Mouse (Mus musculus) heart, postnatal 0 days (tissue): ENCODE results near the gene Sqstm1. TPM values are rescaled to one million over a fixed set of nuclear protein-coding genes. Genes with fewer than 3 reads are reported as not detected.

Source experiments
- ATAC-seq: fragments of 200-750 bp; cut with Nextera tagmentation; 2 replicates; pipeline ENCODE4 v1.8.0; 2017; ENCODE audit warnings: low read depth, moderate number of reproducible peaks, moderate library complexity; ENCODE audit not compliant: insufficient read depth
- DNase-seq: peaks from one replicate; pipeline ENCODE4 v3.0.0-alpha.2; 2016; ENCODE audit warnings: low spot score
- H3K27ac ChIP-seq: fragments of 300-500 bp; sonication (generic); 2 replicates; pipeline ENCODE4 v1.5.1; 2014; ENCODE audit warnings: low read depth, mild to moderate bottlenecking
- H3K27me3 ChIP-seq: fragments of 300-500 bp; sonication (generic); 2 replicates; pipeline ENCODE4 v1.6.1; 2014; ENCODE audit warnings: low read length, mixed read lengths; ENCODE audit not compliant: control insufficient read depth, insufficient read depth
- H3K36me3 ChIP-seq: fragments of 300-500 bp; sonication (generic); replicated peaks from 2 replicates; pipeline ENCODE4 v1.6.1; 2014; ENCODE audit warnings: low read length, mixed read lengths; ENCODE audit not compliant: control insufficient read depth, insufficient read depth
- H3K4me1 ChIP-seq: fragments of 300-500 bp; sonication (generic); 2 replicates; pipeline ENCODE4 v1.6.1; 2014; ENCODE audit warnings: antibody characterized with exemption; ENCODE audit not compliant: control insufficient read depth, insufficient read depth
- H3K4me2 ChIP-seq: fragments of 300-500 bp; sonication (generic); 2 replicates; pipeline ENCODE4 v1.6.1; 2014; ENCODE audit warnings: low read depth, mild to moderate bottlenecking, low read length, moderate library complexity
- H3K4me3 ChIP-seq: fragments of 300-500 bp; sonication (generic); 2 replicates; pipeline ENCODE4 v1.5.1; 2014; ENCODE audit warnings: low read depth, low read length
- H3K9ac ChIP-seq: fragments of 300-500 bp; sonication (generic); replicated peaks from 2 replicates; pipeline ENCODE4 v1.6.1; 2014; ENCODE audit warnings: low read depth, low read length, mixed read lengths
- H3K9me3 ChIP-seq: fragments of 300-500 bp; sonication (generic); replicated peaks from 2 replicates; pipeline ENCODE4 v1.6.1; 2016; ENCODE audit warnings: low read length; ENCODE audit not compliant: control insufficient read depth
- CTCF ChIP-seq: IDR thresholded peaks from 2 replicates; pipeline ENCODE4 v1.5.1; 2016; ENCODE audit warnings: antibody characterized with exemption, control low read depth, low read depth
- EP300 ChIP-seq: IDR thresholded peaks from 2 replicates; pipeline ENCODE4 v1.6.1; 2016; ENCODE audit warnings: antibody characterized with exemption, low read depth
- WGBS: fragments of 180-500 bp; shearing (Covaris S2); extraction: QIAGEN DNeasy Blood & Tissue Kit; methylation state at CpG from one replicate; pipeline ENCODE4 v1.1.7; 2014; 5-methylcytosine and 5-hydroxymethylcytosine counted together
- polyA plus RNA-seq: library from polyadenylated mRNA; unstranded; fragments of >200 nt; fragmentation: Nextera tagmentation; extraction: Ambion mirVana; gene quantifications from 2 replicates; pipeline ENCODE4 v1.2.1, GENCODE M21; 2015
- total RNA-seq: library from RNA; depleted of rRNA; stranded (reverse); fragments of >200 nt; gene quantifications from 2 replicates; pipeline ENCODE4 v1.2.3, GENCODE M21; 2014; ENCODE audit warnings: low replicate concordance

Gene Sqstm1
- total and polyA plus RNA-seq, 2 experiments from 2014 or later, result 244 to 249 TPM

- DNase-seq, result no peak
- Histone ChIP-seq H3K27ac (no peak overlapping the region), H3K4me1 (peaks cover 33% of the 10 kb centered on the region), H3K4me3 (no peak overlapping the region), H3K4me2 (no peak overlapping the region), H3K9me3 (no peaks in the 10 kb centered on the region), H3K9ac (no peak overlapping the region), H3K27me3 (no peaks in the 10 kb centered on the region), H3K36me3 (no peaks in the 10 kb centered on the region)
- no peak for ATAC-seq
- TF ChIP-seq CTCF, result no peak
- no peak for TF ChIP-seq EP300
- WGBS, result 81% methylated on average over 4 of the region's 4 CpGs
Measured at GRCm38 (mm10) chr11:50216724-50217366, 6.2 kb upstream of the Sqstm1 start.

DNA sequence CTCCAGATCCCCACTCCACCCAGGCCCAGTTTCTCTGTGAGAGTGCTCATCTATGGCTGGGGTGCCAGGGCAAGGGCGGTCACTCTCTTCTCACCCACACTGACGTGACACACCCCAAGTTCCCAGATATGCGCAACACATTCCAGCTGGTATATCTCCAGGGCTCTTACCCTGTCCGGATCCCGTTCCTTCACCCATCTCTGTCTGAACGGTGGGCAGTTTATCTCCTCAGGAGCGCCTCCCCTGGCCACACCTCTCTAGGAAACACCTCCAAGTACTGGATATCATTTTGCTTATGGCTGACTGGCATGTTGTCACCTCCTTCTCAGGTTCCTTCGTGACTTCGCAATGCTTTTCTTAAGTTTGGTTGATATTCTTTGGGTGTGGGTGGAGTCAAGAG lies 5.0 kb upstream of the Sqstm1 start:
- Histone ChIP-seq H3K27ac (no peak overlapping the region), H3K27me3 (no peaks in the 10 kb centered on the region), H3K9ac (no peak overlapping the region), H3K4me2 (peak overlapping the region; percentile 3; the same call in 1 of the 2 replicates), H3K36me3 (no peaks in the 10 kb centered on the region), H3K9me3 (no peaks in the 10 kb centered on the region), H3K4me1 (peaks cover 42% of the 10 kb centered on the region), H3K4me3 (no peak overlapping the region)
- no peak for ATAC-seq
- WGBS, result 28% methylated on average over 9 of the region's 9 CpGs
- TF ChIP-seq CTCF (no peak), EP300 (no peak)
- DNase-seq, result no peak

GRCm38 (mm10) chr11:50214631-50215030 lies 4.0 kb upstream of the Sqstm1 start:
- no peak overlapping the region for H3K9ac ChIP-seq
- no peak overlapping the region for H3K27ac ChIP-seq
- ATAC-seq (no peak), DNase-seq (no peak)
- H3K4me1 ChIP-seq, result peaks cover 42% of the 10 kb centered on the region
- no peak overlapping the region for H3K4me2 ChIP-seq
- TF ChIP-seq EP300 (no peak), CTCF (no peak)
- no peaks in the 10 kb centered on the region for H3K9me3 ChIP-seq
- no peaks in the 10 kb centered on the region for H3K27me3 ChIP-seq
- H3K36me3 ChIP-seq, result no peaks in the 10 kb centered on the region
- H3K4me3 ChIP-seq, result no peak overlapping the region
- WGBS, result 86% methylated on average over 6 of the region's 6 CpGs

- DNase-seq, result peak; percentile 93
- Histone ChIP-seq H3K27me3 (no peaks in the 10 kb centered on the region), H3K9ac (no peak overlapping the region), H3K27ac (peak overlapping the region; percentile 93), H3K4me1 (peaks cover 51% of the 10 kb centered on the region), H3K9me3 (no peaks in the 10 kb centered on the region), H3K4me2 (peak overlapping the region; percentile 29), H3K36me3 (peaks cover 1% of the 10 kb centered on the region; the same call in 1 of the 2 replicates), H3K4me3 (peak overlapping the region; percentile 1; the same call in 1 of the 2 replicates)
- TF ChIP-seq CTCF, result no peak
- peak; percentile 99 for TF ChIP-seq EP300
- ATAC-seq, result peak; percentile 74
- 14% methylated on average over 11 of the region's 11 CpGs for WGBS
Measured at GRCm38 (mm10) chr11:50212848-50213758, 2.5 kb upstream of the Sqstm1 start.

- Histone ChIP-seq H3K9me3 (no peaks in the 10 kb centered on the region), H3K36me3 (peaks cover 10% of the 10 kb centered on the region), H3K9ac (no peak overlapping the region), H3K4me2 (peak overlapping the region; percentile 29; the same call in 1 of the 2 replicates), H3K4me1 (peaks cover 55% of the 10 kb centered on the region), H3K27me3 (no peaks in the 10 kb centered on the region), H3K27ac (peak overlapping the region; percentile 93), H3K4me3 (peak overlapping the region; percentile 1; the same call in 1 of the 2 replicates)
- WGBS, result 60% methylated on average over 3 of the region's 3 CpGs
- TF ChIP-seq EP300 (no peak), CTCF (no peak)
- DNase-seq (no peak), ATAC-seq (no peak)
Measured at GRCm38 (mm10) chr11:50212060-50212739, 1.6 kb upstream of the Sqstm1 start.
